Mouse (Mus musculus) spleen, postnatal 10 days (tissue): Measurements from ENCODE around the gene Stk10.

Experiments
- DNase-seq, 2 experiments: peaks; one replicate each; pipeline ENCODE4 v3.0.0; 2021 to 2022; ENCODE audit warnings: low spot score in 2 of 2

Stk10 gene

DNA sequence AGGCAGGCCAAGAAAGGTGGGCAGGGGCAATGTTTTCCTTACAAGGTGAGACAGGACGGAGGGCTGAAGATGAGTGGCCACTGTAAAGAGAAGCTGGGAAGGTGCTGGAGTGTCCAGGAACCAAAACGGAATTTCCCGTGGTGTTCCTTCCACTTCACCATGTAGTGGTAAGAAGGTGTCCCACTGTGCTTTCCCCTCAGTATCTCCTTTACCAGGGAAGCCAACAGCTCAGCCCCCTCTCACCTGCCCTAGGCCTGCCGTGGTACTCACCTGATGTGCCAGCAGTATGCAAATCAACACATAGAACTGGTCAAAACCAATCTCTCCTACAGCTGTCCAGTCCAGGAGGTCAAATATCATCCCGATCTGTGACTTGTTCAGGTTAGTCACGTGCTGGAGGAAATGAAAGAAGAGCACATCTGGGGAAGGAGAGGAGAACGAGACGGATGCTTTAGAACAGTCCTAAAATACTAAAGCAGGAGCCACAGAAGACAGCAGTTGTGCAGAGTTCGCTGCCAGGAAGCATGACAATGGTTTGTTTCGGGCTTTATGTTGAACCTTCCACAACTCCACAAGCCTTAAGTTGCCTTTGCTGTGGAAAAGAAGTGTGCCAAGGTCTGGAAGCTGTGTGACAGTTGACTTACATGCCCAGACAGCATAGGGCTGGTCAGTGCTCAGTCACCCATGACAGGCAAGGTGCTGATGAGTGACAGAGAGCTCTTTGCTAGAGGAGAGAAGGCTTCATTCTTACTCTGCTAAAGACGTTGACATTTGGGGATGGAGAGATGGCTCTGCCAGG is 8.8 kb upstream of the Stk10 start:
- no peak for DNase-seq

DNA sequence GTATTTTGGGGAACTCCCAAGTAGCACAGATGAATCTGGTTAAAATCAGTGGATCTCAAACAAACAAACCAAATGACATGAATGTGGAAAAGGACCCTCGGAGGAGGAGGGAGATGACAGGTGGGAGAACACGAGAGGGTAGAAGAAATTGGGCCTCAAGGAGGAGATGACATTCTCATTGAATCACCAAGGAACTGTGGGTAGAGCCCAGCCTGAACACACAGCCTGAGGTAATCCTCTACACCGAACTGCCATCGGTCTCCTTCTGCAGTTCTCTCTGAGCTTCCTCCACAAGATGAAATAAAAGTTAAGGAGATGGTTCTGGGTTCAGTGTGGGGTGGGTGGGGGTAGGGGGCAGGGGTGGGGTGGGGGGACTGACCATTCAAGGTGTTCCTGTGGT is 6.1 kb upstream of the Stk10 start:
- no peak for DNase-seq

DNA sequence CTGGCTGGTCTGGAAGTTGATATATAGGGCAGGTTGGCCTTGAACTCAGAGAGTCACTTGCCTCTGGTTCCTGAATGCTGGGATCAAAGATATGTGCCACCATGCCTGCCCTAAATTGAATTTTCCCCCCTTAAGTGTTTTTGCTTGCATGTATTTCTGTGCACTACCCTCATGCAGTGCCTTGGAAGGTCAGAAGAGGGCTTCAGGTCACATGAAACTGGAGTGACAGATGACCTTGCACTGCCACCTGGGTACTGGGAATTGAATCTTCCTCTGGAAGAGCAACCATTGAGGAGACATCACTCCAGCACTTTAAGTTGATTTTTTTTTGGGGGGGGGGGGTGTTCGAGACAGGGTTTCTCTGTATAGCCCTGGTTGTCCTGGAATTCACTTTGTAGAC is 3.0 kb upstream of the Stk10 start:
- DNase-seq: peak in 1 of 2 experiments; percentile 42

DNA sequence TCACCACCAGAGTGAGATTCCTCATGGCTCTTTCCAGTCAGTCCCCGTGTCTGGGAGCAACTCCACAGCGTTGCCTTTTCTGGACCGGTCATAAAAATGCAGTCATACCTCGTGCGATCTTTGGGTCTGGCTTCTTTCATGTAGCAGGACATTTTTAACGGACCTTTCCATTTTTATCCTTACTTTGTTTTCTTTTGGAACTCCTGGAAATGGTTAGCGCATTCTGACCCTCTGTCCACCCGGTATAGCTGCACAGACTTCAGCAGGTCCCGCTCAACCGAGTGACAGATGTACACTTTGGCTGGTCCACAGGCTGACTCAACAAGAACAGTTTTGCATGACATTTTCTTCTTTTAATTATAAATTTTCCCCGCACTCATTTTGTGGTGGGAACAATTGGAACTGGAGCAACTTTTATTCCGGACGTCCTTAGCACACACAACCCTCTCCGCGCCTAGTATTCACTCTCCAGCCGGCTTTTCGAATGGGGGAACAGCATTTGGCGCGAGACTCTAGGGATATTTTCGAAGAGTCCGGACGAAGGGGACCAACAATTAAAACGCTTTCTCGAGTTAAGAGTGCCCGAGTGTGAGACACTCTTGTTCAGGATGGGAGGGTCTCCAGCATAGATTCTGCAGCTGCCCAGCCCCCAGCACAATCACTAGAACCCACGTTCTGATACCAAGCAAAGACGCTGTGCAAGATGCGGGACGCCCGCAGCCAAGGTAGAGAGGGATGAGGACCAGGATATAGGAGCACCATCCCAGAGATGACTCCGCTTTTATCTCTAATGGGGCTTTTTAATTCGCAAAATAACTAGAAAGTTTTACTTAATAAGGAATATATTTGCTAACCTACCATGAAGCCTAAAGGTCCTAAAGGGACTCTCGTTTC is 987 bp upstream of the Stk10 start, which contains the start of gene Efcab9:
TSS of gene Efcab9 (minus strand) at position 211 of the 894 bp plus-strand sequence.
- peak; percentile 14 to 22 for DNase-seq

DNA sequence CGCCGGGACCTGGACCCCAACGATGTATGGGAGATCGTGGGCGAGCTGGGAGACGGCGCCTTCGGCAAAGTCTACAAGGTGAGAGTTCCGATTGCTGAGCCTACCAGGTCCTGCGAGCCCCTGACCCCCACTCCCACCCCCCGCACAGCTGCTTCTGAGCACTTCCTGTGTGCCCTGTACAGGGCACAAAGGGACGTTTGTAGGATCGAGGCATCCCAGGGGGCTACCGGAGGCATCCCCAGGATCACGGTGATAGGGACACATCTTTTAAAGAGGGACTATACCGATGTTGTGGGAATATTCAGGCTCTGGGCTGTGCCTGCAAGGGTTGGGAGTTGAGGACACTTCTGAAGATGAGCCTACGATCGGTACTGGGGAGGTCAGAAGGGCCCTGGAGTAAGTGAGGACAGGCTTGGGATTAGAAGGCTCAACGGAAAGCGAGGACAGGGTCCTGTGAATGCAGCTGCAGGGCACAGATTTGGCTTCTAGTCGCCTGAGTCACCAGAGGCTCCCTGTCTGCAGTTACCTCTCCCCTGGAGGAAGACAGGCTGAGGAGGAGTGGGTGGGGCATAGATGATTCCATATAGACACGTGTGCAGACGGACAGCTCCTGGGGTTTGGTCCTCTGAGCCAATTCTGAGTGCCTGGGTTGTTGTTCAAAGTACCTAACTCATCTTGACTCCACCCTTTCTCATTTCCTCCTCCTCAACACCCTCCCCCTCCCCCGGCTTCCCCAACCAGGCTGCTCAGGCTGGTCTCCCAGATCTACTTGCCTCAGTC is 567 bp downstream of the Stk10 start:
- peak; percentile 34 to 84 for DNase-seq

DNA sequence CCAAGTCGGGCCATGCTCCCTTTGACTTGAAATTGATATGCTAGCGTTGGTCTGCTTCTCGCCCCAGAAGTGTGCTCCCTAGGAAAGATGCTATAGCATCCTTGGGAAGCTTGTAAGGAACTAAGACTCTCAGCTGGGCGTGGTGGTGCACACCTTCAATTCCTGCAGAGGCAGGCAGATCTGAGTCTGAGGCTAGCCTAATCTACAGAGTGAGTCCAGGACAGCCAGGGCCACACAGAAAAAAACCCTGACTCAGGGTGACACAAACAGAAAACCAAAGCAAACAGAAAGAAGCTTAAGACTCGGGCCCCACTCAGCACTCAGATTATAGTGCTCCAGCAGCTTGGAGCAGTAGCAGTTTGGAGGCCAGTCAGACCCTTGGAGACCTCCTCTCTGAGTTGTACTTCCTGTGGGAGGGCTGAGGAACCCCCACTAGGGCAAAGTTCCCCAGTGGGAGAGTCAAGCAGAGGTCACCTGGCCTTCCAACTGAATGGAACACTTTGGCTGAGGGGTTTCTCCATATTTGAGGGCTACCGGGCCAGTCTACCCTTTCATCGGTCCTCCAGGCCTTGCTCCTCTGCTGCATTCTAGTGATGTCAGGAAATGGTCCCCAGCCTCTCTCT is 1.5 kb downstream of the Stk10 start:
- peak in 1 of 2 experiments; percentile 16 for DNase-seq

DNA sequence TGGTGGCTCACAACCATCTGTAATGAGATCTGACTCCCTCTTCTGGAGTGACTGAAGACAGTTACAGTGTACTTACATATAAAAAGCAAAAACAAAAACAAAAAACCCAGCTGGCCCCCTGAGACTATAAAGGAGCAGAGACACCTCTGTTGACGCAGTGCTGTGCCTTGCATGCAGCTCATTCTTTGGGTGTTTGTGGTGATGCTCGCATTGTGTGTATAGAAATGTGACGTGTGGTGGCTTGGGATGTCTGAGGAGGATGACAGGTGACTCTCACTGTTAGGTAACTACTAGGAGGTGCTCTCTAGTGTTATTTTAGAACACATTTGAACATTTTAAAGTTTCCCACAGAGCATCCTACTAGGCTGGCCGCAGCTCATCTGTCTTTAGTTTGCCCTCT is 2.5 kb downstream of the Stk10 start:
- DNase-seq: no peak

DNA sequence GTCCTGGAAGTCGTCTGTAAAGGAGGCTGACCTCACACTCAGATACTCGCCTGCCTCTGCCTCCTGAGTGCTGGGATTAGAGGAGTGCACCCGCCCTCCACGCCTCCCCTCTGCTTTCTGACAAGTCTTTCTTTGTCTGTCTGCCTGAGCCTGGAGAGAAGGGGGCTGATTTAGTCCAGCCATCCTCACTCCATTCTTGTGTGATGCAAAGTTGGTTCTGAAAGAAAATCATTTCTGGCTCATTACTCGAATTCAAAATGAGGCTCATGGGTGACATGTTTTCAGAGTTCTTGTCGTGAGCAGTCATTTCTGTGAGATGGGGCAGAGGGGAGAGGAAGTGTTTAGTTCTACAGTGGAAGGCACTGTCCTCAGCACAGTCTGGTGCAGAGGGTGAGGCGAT is 3.8 kb downstream of the Stk10 start:
- no peak for DNase-seq

DNA sequence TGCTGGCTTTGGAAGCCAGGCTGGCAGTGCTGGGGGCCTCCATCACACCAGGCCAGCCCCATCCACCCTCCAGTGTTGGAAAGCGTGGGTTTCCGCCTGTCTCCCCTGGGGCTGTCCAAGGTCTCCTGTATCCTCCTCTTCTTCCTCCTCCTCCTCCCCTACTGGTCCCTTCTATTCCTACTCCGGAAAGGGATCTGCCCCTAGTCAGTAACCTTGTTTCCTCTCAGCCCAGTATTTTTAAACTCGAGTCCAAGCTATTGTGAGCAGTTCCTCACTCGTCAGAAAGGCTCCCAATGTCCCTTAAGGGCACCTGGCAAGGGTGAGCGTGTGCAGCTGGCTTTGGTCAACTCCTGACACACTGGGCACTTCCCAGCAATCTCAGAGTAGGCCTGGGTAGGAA is 5.3 kb downstream of the Stk10 start:
- DNase-seq: no peak

DNA sequence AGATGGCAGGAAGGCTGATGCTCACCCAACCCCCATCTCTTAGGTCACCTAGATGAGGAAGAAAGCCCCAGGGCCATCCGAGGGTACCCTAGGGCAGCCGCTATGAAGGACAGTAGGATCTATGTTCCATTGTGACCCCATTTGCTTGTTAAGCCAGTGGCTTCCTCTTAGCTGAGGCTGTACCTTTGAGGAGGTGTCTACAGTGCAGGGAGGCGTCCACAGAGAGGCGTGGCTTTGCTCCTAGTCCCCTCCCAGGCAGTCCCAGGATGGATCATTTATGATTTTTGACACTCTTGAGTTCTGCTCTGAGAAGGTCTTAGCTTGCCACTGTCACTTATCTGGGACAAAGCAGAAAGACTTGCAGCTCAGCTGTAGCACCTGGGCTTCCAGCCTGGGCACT is 5.7 kb downstream of the Stk10 start:
- no peak for DNase-seq

DNA sequence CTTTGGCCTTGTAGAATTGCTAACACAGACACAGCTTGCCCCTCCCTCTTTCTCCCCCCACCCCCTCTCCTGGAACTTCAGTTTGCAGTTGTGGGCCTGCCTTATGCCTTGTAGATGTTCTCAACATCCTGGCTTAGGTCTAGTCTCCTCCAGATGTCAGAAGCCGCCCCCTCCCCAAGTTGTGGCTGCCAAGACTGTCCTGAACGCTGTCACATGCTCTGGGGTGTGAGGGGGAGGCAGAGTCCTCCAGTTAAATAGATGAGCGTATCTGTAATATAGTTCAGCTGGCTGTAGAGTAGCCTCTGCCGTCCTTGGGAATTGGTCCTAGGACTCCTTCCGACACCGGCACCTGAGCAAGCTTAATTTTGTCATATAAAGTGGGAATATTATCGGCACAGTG is 6.6 kb downstream of the Stk10 start:
- DNase-seq: no peak

DNA sequence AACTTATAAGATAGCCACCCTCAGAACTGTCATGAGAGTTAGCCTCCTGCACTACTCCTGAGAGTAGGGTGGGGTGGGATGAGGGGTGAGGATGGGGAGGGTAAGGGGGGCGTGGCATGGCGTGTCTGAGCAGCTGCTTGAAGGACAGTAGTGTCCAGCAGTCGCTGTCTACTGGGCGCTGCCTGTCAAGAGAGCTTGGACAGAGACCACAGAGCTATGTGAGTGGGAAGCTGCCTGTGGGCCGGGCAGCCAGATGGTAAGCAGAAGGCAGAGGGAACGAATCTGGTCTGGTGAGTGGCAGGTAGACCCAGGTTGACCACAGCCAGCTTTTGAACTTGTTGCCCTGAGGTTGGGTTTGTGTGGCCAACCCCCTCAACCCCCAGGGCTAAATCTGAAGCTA is 7.4 kb downstream of the Stk10 start:
- no peak for DNase-seq

DNA sequence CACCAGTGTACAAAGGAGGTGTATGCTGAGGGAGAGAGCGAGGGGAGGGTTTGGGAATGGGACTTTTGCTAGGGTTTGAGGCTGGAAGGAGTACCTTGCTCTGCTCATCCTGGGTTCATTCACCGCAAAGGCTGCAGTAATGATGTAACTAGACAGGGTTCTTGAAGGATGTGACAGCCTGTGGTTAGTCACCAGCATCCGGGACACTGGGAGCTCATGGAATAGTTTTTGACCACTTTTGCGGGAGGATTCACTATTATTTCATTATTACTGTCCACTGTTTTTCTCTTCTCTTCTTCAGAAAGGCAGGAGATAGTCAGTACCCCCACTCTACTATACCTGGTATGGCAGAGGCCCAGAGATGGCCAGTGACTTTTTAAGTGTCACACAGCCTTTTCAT is 9.1 kb downstream of the Stk10 start:
- no peak for DNase-seq

DNA sequence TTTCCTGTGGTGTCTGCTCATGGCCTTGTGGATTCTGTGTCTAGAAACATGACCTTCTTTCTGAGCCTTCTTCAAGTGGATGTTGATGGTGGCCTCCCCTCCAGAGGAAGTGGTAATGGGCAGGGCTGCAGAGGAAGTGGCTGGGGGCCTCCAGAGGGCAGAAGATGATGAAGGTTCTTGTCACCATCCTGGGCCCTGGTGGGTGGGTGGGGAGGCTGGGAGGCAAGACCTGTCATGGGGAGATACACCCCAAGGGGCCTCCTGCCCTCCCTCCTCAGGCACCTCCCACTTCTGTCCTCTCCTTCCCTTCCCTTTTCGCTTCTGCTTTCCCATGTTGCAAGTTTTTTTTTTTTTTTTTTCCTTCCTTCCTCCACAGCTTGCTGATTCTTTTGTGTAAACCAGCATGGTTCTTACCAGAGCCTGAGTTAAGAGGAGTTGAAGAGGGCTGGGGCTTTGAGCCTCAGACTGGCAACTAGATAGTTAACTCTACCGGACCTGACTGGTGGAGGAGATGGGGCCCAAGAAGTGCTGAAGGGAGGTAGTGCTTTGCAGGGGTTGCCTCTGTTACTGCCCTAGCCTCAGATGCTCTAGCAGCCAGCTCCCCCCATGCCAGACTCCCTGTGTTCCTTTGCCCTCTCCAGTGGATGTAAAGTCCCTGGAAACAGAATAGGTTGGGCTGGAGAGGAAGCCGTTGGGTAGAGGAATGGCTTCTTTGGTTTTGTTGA is 9.7 kb downstream of the Stk10 start:
- DNase-seq: peak in 1 of 2 experiments; percentile 81

DNA sequence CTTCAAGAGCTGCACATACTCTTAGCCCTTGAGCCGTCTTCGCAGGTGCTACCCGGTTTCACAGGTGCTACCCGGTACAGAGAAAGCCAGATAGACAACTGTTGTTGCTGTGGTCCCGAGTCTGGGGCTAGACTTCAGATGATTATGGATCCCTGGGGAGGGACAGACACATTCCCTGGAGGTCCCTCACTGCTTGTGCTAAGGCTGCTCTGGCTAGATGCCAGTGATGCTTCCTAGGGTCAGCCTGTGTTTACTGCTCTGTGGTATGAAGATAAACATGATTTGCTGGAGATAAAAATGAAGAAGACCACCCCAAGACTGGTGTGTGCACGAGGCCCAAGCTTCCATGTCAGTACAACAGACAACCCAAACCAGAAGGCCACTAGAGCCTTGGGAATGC is 10.9 kb downstream of the Stk10 start:
- DNase-seq: no peak

DNA sequence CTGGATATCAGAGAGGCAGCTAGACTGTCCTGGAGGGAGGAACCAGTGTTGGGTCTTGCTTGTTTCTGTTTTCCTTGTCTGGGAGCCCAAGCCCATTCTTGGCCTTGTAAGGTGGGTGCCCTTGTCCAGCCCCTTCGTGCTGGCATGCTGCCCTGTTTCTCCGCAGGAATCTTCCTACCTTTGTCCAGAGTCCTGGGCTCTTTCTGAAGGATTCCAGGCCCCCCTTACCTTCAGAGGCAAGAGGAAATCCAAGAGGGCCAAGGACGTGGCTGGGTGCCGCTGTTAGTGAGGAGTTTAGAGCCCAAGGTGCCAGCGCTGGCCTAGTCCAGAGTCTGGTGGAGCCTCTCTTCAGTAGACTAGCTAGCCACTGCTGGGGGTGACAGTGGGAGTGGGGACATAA is 11.4 kb downstream of the Stk10 start:
- no peak for DNase-seq

DNA sequence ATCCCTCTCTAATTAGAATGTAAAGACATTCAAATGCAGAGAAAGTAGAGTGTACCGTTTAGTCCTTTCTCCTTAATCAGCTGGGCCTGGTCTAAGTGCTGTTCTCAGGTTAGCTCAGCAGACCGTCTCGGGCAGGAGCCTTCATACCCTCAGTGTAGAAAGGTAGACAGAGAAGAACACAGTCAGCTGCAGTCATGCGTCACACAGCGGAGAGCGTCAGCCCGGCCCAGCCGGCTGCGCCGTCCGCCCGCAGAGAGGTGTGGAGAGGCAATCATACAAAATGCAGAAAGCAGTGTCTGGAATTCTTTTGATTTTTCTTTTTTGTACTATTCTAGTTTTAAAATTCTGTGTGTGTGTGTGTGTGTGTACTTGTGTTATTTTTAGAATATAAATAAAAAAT is 12.5 kb downstream of the Stk10 start:
- DNase-seq: no peak

DNA sequence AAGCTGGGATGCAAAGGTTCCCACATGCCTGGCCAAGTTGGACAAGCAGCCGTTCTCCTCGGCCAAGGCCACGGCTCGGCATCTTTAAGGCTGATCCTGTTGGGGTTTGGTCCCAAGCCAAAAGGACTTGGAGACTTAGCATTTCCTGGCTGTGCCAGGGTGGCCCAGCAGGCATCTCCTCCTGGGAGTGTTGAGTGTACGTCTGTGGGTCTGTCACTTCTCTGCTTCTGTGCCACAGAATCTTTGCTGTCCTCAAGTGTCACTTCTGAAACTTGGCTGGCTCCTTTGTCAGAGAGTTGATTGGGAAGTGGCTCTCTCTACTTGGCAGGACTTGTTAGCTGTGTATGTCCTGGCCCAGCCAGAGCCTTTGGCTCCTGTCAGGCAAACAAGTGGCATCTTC is 13.4 kb downstream of the Stk10 start:
- DNase-seq: no peak

DNA sequence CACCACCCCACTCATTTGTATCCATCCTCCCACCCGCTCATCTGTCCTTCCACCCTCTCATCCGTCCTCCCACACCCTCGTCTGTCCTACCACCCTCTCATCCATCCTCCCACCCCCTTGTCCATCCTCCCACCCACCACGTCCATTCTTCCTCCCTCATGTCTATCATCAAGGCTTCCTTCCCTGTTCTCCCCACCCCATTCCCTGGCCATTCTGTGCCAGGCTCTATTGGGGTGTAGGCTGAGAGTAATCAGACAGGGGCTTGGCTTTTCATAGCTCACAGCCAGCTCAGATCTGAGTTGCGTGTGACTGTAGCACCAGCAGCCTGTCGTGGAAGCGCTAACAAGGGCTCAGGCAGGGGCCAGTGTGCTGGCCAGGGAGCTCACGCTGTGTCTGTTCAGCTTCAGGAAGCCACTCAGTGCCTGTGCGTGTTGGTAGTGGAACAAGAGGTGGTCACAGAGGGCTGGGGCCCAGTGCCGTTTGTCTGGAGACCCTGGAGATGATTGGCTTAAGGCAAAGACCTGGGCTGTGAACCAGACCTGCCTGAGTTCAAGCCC is 14.4 kb downstream of the Stk10 start:
- DNase-seq: no peak

DNA sequence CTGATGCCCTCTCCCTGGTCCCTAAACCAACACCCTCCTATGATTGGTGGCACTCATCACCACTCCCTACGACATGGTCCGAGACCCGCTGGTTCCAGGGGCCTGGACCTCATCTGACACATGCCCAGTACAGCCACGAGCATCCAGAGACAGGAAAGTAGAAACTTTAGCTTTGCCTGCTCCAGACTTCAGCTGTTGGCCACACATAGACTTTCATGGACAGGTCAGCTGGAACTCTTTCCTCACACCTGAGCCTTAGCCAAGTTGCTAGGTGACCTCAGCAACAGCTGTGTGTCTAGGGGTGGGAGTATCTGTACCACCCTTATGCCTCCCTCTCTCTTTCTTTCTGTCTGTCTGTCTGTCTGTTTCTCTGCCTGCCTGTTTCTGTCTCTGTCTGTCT is 15.1 kb downstream of the Stk10 start:
- DNase-seq: no peak

DNA sequence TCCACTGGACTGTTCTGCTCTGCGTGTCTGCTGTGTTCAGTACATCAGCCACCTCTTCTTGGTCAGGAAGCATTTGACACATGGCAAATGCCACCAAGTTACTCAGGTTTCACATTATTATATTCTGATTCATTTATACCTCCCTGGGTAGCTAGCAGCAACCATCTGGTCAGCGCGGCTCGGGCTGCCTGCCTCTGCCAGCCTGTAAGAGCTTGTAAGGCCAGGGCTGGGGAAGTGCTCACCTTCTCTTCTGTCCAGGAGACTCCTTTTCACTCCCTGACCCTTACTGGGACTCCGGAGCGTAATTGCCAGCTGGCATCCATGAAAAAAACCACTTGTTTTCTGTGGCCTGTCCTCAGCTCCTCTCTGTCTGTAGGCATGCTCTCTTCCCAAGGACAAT is 16.1 kb downstream of the Stk10 start:
- DNase-seq: no peak
